Mouse (Mus musculus) liver, postnatal 0 days (tissue): ENCODE results near the gene Lrtm2.

Source experiments
- CTCF ChIP-seq: sonication (generic); IDR thresholded peaks from 2 replicates; pipeline ENCODE4 v1.5.1; 2016; ENCODE audit warnings: antibody characterized with exemption, low read depth
- EP300 ChIP-seq: IDR thresholded peaks from 2 replicates; pipeline ENCODE4 v1.6.1; 2016; ENCODE audit warnings: antibody characterized with exemption, low read depth, mild to moderate bottlenecking

GRCm38 (mm10) chr6:119310176-119310575 is 20.4 kb downstream of the Lrtm2 start:
- TF ChIP-seq EP300: no peak
- no peak for TF ChIP-seq CTCF
